Mouse (Mus musculus): ENCODE data around the gene Snx33. TPM values are rescaled to one million over a fixed set of nuclear protein-coding genes. Genes with fewer than 3 reads are reported as not detected.

The Snx33 gene
- polyA plus RNA-seq, 1 experiment from 2014 or later = 8.5 TPM

DNA sequence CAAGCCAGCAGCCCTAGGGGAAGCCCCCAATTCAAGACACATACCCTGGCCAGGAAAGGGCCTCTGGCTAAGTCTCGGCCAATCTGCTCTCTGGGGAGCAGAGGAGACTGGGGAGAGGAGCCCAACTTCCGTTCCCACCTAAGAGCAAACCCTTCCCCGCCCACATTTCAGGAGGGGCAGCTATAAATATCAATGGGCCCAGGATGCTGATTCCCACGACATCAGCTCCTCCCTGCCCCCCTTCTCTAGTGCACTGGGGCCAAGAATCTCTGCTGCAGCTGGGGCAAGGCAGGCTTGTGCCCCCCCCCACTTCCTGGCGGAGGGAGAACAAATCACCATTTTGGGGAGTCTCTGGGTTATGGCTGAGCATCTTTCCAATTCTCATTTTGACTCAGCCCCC lies 57.0 kb downstream of the Snx33 start:
- 22% methylated on average over 5 of the region's 5 CpGs for WGBS
- H3K9me3 ChIP-seq (replicated peaks; ENCODE audit: low read length) = no peaks in the 10 kb centered on the region
- ATAC-seq (replicated peaks; ENCODE audit: low FRiP score, low read depth) = peak; percentile 21
- no peaks in the 10 kb centered on the region for H3K36me3 ChIP-seq (ENCODE audit: insufficient read depth, low read length)
- no peak for TF ChIP-seq CTCF (IDR thresholded peaks at IDR 0.05; ENCODE audit: low read depth)
- peak; percentile 72 for DNase-seq (ENCODE audit: low spot score)
- H3K9ac ChIP-seq (ENCODE audit: low read depth, low read length) = no peak overlapping the region
- H3K4me3 ChIP-seq (replicated peaks; ENCODE audit: low read depth, low read length) = no peak overlapping the region
- H3K4me2 ChIP-seq (ENCODE audit: low read length) = peak overlapping the region; percentile 3; the same call in 1 of the 2 replicates
- no peaks in the 10 kb centered on the region for H3K27me3 ChIP-seq (ENCODE audit: insufficient read depth, low read length)
- peaks cover 68% of the 10 kb centered on the region for H3K4me1 ChIP-seq (replicated peaks; ENCODE audit: insufficient read depth, low read length)
- H3K27ac ChIP-seq = peak overlapping the region; percentile 62

- 16% methylated on average over 10 of the region's 10 CpGs for WGBS
- Histone ChIP-seq H3K36me3 (ENCODE audit: insufficient read depth, low read length) (no peaks in the 10 kb centered on the region), H3K9ac (ENCODE audit: low read depth, low read length) (no peak overlapping the region), H3K27ac (peak overlapping the region; percentile 62), H3K4me3 (replicated peaks; ENCODE audit: low read depth, low read length) (no peak overlapping the region), H3K9me3 (replicated peaks; ENCODE audit: low read length) (no peaks in the 10 kb centered on the region), H3K4me2 (ENCODE audit: low read length) (peak overlapping the region; percentile 3; the same call in 1 of the 2 replicates), H3K4me1 (replicated peaks; ENCODE audit: insufficient read depth, low read length) (peaks cover 68% of the 10 kb centered on the region), H3K27me3 (ENCODE audit: insufficient read depth, low read length) (no peaks in the 10 kb centered on the region)
- TF ChIP-seq CTCF (IDR thresholded peaks at IDR 0.05; ENCODE audit: low read depth) = no peak
- peak; percentile 87 for DNase-seq (ENCODE audit: low spot score)
- ATAC-seq (replicated peaks; ENCODE audit: low FRiP score, low read depth) = peak; percentile 67
Observed at GRCm38 (mm10) chr9:56870778-56871177, 57.4 kb downstream of the Snx33 start.

DNA sequence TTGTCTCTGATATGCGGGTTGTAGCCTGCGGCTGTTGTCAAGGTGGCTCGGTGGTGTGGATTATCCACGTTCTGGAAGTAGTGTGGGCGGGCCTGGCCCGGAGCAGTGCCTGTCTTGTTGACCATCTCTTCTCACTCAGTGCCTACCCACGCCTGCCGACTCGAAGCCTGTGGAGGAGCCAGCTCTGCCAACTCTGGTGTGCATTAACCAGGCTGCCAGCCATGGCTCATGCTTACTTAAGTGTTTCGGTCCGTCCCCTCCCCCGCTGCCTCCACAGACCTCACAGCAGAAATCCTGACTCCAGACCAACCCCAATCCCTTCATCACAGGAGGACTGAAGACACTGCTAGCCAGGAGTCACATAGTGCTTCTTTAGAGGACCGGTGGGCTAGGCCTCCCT lies 58.6 kb downstream of the Snx33 start:
- no peak for TF ChIP-seq CTCF (IDR thresholded peaks at IDR 0.05; ENCODE audit: low read depth)
- Histone ChIP-seq H3K9me3 (replicated peaks; ENCODE audit: low read length) (no peaks in the 10 kb centered on the region), H3K4me2 (ENCODE audit: low read length) (no peak overlapping the region), H3K4me3 (replicated peaks; ENCODE audit: low read depth, low read length) (no peak overlapping the region), H3K27me3 (ENCODE audit: insufficient read depth, low read length) (no peaks in the 10 kb centered on the region), H3K4me1 (replicated peaks; ENCODE audit: insufficient read depth, low read length) (peaks cover 75% of the 10 kb centered on the region), H3K9ac (ENCODE audit: low read depth, low read length) (no peak overlapping the region), H3K36me3 (ENCODE audit: insufficient read depth, low read length) (no peaks in the 10 kb centered on the region), H3K27ac (peak overlapping the region; percentile 62; the same call in 1 of the 2 replicates)
- ATAC-seq (replicated peaks; ENCODE audit: low FRiP score, low read depth) (no peak), DNase-seq (ENCODE audit: low spot score) (no peak)
- WGBS = 53% methylated on average over 13 of the region's 13 CpGs

GRCm38 (mm10) chr9:56868292-56868691 lies 59.9 kb downstream of the Snx33 start:
- H3K9ac ChIP-seq (ENCODE audit: low read depth, low read length) = no peak overlapping the region
- TF ChIP-seq CTCF (IDR thresholded peaks at IDR 0.05; ENCODE audit: low read depth) = no peak
- H3K4me3 ChIP-seq (replicated peaks; ENCODE audit: low read depth, low read length) = no peak overlapping the region
- DNase-seq (ENCODE audit: low spot score) = no peak
- H3K36me3 ChIP-seq (ENCODE audit: insufficient read depth, low read length) = no peaks in the 10 kb centered on the region
- peak overlapping the region; percentile 64 for H3K4me2 ChIP-seq (ENCODE audit: low read length)
- no peak for ATAC-seq (replicated peaks; ENCODE audit: low FRiP score, low read depth)
- 35% methylated on average over 6 of the region's 6 CpGs for WGBS
- H3K27me3 ChIP-seq (ENCODE audit: insufficient read depth, low read length) = no peaks in the 10 kb centered on the region
- H3K27ac ChIP-seq = peak overlapping the region; percentile 44; the same call in 1 of the 2 replicates
- peaks cover 81% of the 10 kb centered on the region for H3K4me1 ChIP-seq (replicated peaks; ENCODE audit: insufficient read depth, low read length)
- no peaks in the 10 kb centered on the region for H3K9me3 ChIP-seq (replicated peaks; ENCODE audit: low read length)

Other genes starting within 250 kb of the Snx33 start
- gene Lingo1, start 131.9 kb downstream of the Snx33 start, polyA plus RNA-seq (2015; fragmentation: Nextera tagmentation; extraction: Ambion mirVana) = 2.6 and 3.2 TPM in 2 replicates
- 0.11 TPM in 1 of 2 replicates, not detected in the other for gene Odf3l1, start 63.7 kb downstream of the Snx33 start, polyA plus RNA-seq (2015; fragmentation: Nextera tagmentation; extraction: Ambion mirVana)
- 18.1 and 19.8 TPM in 2 replicates for gene Cspg4, start 63.3 kb downstream of the Snx33 start, polyA plus RNA-seq (2015; fragmentation: Nextera tagmentation; extraction: Ambion mirVana)
- 112 and 123 TPM in 2 replicates for gene Imp3, start 9.1 kb upstream of the Snx33 start, polyA plus RNA-seq (2015; fragmentation: Nextera tagmentation; extraction: Ambion mirVana)
- 19.3 and 20.6 TPM in 2 replicates for gene Snupn, start 22.5 kb upstream of the Snx33 start, polyA plus RNA-seq (2015; fragmentation: Nextera tagmentation; extraction: Ambion mirVana)
- 23.6 and 27.5 TPM in 2 replicates for gene Ptpn9, start 66.6 kb upstream of the Snx33 start, polyA plus RNA-seq (2015; fragmentation: Nextera tagmentation; extraction: Ambion mirVana)
- 18.3 and 21.3 TPM in 2 replicates for gene Sin3a, start 143.7 kb upstream of the Snx33 start, polyA plus RNA-seq (2015; fragmentation: Nextera tagmentation; extraction: Ambion mirVana)
- gene Man2c1, start 202.3 kb upstream of the Snx33 start, polyA plus RNA-seq (2015; fragmentation: Nextera tagmentation; extraction: Ambion mirVana) = 47.7 and 53.9 TPM in 2 replicates
- gene Neil1, start 219.9 kb upstream of the Snx33 start, polyA plus RNA-seq (2015; fragmentation: Nextera tagmentation; extraction: Ambion mirVana) = 7.7 and 8.1 TPM in 2 replicates
- gene Commd4, start 230.0 kb upstream of the Snx33 start, polyA plus RNA-seq (2015; fragmentation: Nextera tagmentation; extraction: Ambion mirVana) = 126 and 133 TPM in 2 replicates

All from kidney, postnatal 0 days (tissue).